Mouse (Mus musculus) myocyte (in vitro differentiated cells): ENCODE measurements at regions not wholly inside any gene's neighbourhood (a gene's known extent, or its start where the extent isn't known, plus 50 kb on each side); places are given as distances from the start of the nearest gene placed in this dataset.

Experiments
- MAX ChIP-seq: IDR thresholded peaks from one replicate; pipeline ENCODE4 v1.6.1; 2011; ENCODE audit warnings: low read depth, mild to moderate bottlenecking, control low read depth
- MYOG ChIP-seq, 3 experiments: IDR thresholded peaks; one replicate each; pipeline ENCODE4 v1.6.1; 2011; ENCODE audit warnings: control low read depth in 2 of 3, low read depth in 2 of 3, mild to moderate bottlenecking in 2 of 3; ENCODE audit not compliant: insufficient read length in 2 of 3, control insufficient read depth in 1 of 3, insufficient read depth in 1 of 3
- POLR2A ChIP-seq: IDR thresholded peaks from one replicate; pipeline ENCODE4 v1.6.1; 2011; ENCODE audit warnings: low read depth, mild to moderate bottlenecking, control low read depth, moderate library complexity; ENCODE audit not compliant: insufficient read length
- POLR2AphosphoS2 ChIP-seq: IDR thresholded peaks from one replicate; pipeline ENCODE4 v1.6.1; 2011; ENCODE audit warnings: low read depth, control low read depth; ENCODE audit not compliant: insufficient read length
- SRF ChIP-seq: IDR thresholded peaks from one replicate; pipeline ENCODE4 v1.6.1; 2011; ENCODE audit warnings: low read depth; ENCODE audit not compliant: control insufficient read depth, insufficient read length
- TCF12 ChIP-seq: IDR thresholded peaks from one replicate; pipeline ENCODE4 v1.6.1; 2011; ENCODE audit warnings: mild to moderate bottlenecking, control low read depth; ENCODE audit not compliant: poor library complexity, insufficient read depth, severe bottlenecking
- USF1 ChIP-seq: IDR thresholded peaks from one replicate; pipeline ENCODE4 v1.6.1; 2011; ENCODE audit warnings: low read depth, mild to moderate bottlenecking, control low read depth, moderate library complexity

- TF ChIP-seq POLR2A (no peak), POLR2AphosphoS2 (no peak), USF1 (no peak), SRF (no peak), MYOG (IDR thresholded peaks at IDR 0.05; ENCODE audit: control insufficient read depth in 1 of 3, insufficient read depth in 1 of 3, insufficient read length in 2 of 3, low read depth in 2 of 3) (no peak), TCF12 (no peak), MAX (no peak)
Measured at GRCm38 (mm10) chr2:107627458-107627857, 337.0 kb downstream of the Kcna4 start.
